Mouse (Mus musculus) ES-E14 (cell line): Measurements from ENCODE around the gene Slc25a33.

Source experiments
- CHD2 ChIP-seq: IDR thresholded peaks from 2 replicates; pipeline ENCODE4 v1.6.1; 2014; ENCODE audit warnings: mild to moderate bottlenecking, low read depth, low read length, inconsistent platforms
- HCFC1 ChIP-seq: IDR thresholded peaks from 2 replicates; pipeline ENCODE4 v1.6.1; 2012; ENCODE audit warnings: low read length, inconsistent platforms, borderline replicate concordance; ENCODE audit not compliant: insufficient read depth
- MAFK ChIP-seq: IDR thresholded peaks from 2 replicates; pipeline ENCODE4 v1.6.1; 2014; ENCODE audit warnings: mild to moderate bottlenecking, low read depth, low read length, inconsistent platforms; ENCODE audit not compliant: insufficient read depth
- ZC3H11A ChIP-seq: IDR thresholded peaks from 2 replicates; pipeline ENCODE4 v1.6.1; 2012; ENCODE audit warnings: low read depth, mild to moderate bottlenecking, inconsistent platforms, low read length, borderline replicate concordance
- ZNF384 ChIP-seq: IDR thresholded peaks from 2 replicates; pipeline ENCODE4 v1.6.1; 2012; ENCODE audit warnings: low read depth, low read length, inconsistent platforms

GRCm38 (mm10) chr4:149740301-149740700 lies 33.8 kb downstream of the Slc25a33 start:
- TF ChIP-seq ZC3H11A (no peak), CHD2 (no peak), ZNF384 (no peak), MAFK (no peak), HCFC1 (no peak)
